Mouse (Mus musculus): ENCODE measurements around the gene Grap. TPM values are rescaled to one million over a fixed set of nuclear protein-coding genes. Genes with fewer than 3 reads are reported as not detected.

Gene Grap
- total RNA-seq, 1 experiment from 2014 or later: 12.3 TPM

- DNase-seq: peak; percentile 83
Observed at GRCm38 (mm10) chr11:61683907-61684731, 31.1 kb downstream of the Grap start, which contains the start of gene Fam83g. TSS of gene Fam83g (plus strand) at chr11:61684091.

DNA sequence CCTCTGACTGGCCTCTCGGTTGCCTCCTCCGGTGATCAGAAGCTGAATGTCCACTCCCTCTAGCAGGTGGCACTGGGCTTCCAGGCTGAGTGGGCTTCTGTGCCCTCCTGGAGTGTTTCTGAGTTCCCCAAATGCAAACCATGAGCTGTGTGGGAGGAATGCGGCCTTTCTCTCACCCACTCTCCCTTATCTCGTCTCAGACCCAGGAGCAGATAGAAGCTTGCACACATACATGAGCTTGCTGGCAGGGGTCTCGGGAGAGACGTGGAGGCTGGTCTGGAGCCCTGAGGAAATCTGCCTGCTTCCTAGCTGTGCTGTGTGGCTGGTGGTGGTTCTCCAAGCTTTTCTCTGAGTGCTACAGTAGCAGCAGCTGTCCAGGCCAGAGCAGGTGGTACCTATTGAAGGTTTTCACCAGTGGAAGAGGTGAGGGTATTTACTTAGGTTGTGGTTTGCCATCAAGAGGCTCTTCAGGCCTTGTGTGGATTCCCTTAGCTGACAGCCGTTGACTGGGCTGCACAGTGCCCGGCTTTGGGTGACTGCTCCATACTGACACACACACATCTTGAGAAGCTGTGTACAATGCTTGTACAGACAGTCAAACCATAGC lies 32.2 kb downstream of the Grap start:
- no peak for DNase-seq

- DNase-seq: no peak
Observed at GRCm38 (mm10) chr11:61686141-61686540, 33.1 kb downstream of the Grap start.

GRCm38 (mm10) chr11:61686906-61687453 lies 33.9 kb downstream of the Grap start:
- no peak for DNase-seq

DNA sequence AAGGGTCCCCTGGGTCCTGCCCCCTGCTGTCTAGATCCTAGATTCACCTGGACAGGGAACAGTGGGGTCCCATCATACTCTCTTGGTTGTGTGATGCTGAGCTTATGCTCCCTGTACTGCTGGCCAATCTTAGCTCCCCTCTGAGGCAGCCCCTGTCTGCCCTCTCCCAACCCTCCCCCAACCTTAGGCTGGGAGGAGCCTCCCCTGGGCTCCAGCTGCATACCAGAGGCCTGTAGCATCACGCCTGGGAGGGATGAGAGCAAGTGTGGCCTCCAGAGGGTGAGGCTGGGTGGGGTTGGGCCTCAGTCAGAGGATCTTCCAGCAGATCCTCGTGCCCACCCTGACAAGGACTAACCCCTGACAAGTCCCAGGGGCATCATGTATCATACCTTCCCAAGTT lies 34.5 kb downstream of the Grap start:
- DNase-seq: no peak

GRCm38 (mm10) chr11:61692996-61693395 lies 39.9 kb downstream of the Grap start:
- no peak for DNase-seq

- no peak for DNase-seq
Observed at GRCm38 (mm10) chr11:61698852-61699251, 45.8 kb downstream of the Grap start.

GRCm38 (mm10) chr11:61699460-61699859 lies 46.4 kb downstream of the Grap start:
- no peak for DNase-seq

DNA sequence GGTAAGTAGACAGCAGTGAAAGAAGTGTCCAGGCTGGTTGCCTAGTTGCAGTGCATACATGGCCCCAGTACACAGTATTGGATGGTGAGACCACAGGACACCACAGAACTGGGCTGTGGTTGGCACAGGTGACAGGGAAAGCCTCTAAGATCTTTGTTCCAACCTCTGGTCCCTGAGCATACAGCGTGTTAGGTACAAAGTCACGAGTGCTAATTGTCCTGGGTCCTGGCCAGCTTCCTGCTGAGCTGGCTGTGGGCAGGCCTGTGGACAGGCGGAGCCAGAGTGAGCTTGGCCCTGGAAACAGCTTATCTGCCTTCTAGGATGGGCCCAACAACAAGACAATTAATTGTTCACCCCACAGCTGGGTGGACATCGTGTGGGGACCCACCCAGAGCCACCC lies 46.9 kb downstream of the Grap start:
- peak; percentile 34 for DNase-seq

DNA sequence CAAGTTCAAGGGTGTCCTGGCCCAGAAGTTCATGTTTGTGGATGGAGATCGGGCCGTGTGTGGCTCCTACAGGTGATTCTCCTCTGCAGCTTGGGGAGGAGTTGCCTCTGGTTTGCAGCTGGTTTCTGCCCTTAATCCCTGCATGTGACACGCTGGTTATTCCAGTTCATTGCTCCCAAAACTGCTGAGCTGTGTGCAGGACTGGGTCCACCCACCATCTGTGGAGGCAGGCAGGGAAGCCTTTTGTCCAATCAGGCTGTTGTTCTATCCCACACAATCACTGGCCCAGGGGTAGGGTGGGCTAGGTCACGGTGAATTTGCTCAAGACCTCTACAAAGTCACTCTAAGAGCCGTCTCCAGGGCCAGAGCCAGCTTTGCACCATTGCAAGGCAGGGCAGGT lies 48.6 kb downstream of the Grap start:
- no peak for DNase-seq

GRCm38 (mm10) chr11:61702494-61702893 lies 49.4 kb downstream of the Grap start:
- DNase-seq: no peak

DNA sequence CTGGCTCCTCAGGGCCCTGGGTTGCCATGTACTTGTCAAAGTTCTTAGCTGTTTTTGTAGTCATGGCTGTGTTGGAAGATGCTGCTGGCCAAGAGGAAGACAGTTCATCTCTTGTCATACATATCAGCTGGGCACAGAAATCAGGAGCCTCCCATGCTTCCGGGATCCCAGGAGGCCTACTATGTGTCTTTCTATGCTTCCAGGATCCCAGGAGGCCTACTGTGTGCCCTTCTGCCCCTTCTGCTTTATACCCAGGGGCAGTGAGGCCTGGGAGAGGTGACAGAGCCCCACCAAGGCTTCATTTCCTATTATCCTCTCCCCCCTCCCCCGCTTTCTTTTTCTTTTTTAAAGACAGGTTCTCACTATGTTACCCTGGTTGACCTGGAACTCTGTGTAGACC lies 52.5 kb downstream of the Grap start:
- DNase-seq: no peak

DNA sequence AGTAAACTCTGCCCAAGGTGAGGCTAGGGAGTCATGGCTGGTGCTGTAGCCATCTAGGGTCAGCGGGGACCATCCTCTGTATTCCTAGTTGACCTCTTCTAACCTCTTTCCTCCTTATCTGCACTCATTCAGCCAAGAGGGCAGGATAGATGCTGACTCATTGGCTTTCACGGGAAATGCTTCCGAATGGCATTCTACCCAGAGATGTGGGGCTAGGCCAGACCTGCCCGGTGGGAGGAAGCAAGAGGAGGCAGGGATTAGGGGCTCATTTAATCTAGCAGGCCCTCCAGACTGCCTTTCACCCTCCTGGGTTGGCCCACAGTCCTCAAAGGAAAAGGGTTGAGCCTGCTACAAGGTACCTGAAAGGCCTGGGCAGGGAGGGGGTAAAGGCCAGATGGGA lies 53.2 kb downstream of the Grap start:
- DNase-seq: no peak

GRCm38 (mm10) chr11:61708928-61709327 lies 55.9 kb downstream of the Grap start:
- no peak for DNase-seq

- peak; percentile 62 for DNase-seq
Observed at GRCm38 (mm10) chr11:61713157-61713855, 60.2 kb downstream of the Grap start.

GRCm38 (mm10) chr11:61714346-61715117 lies 61.5 kb downstream of the Grap start:
- peak; percentile 85 for DNase-seq

- DNase-seq: no peak
Observed at GRCm38 (mm10) chr11:61715130-61715529, 62.1 kb downstream of the Grap start.

GRCm38 (mm10) chr11:61717990-61718389 lies 64.9 kb downstream of the Grap start:
- no peak for DNase-seq

DNA sequence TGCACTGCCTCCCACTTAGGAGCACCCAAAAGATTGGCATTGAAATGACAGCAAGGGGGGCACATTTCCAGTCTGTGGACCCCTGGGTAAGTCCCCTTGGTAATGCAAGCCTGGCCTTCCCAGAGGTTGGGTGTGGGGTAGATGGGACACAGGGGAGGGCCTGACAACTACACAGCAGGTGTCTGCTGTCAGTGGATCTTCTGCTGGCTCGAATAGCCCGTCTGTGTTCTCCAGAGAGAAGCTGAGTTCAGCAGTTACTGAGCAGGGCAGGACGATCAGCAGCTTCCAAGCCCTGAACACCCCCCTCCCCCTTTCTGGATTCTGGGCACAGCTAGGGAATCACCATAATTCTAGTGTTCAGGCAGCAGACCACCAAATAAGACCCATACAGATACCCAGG lies 66.3 kb downstream of the Grap start:
- DNase-seq: no peak

- DNase-seq: no peak
Observed at GRCm38 (mm10) chr11:61719826-61720225, 66.8 kb downstream of the Grap start.

GRCm38 (mm10) chr11:61720636-61721035 lies 67.6 kb downstream of the Grap start, which contains the start of gene Slc5a10:
TSS of gene Slc5a10 (minus strand) at chr11:61720826.
- no peak for DNase-seq

DNA sequence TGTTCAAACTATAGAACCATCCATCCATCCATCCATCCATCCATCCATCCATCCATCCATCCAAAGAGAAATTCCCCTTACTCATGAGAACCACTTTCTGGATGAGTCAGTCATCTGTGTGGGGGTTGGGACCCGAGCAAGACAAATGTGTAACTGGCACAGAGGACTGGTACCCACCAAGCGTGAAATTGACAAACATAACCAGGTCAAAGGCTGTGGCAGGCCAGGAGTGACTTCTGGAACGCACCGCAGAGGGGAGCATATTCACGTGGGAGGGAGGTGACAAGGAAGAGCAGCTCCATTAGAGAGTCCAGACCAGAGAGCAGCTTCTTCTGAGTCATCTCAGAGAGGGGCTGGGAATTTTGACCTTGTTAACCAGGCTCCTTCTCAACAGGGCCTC lies 69.0 kb downstream of the Grap start:
- DNase-seq: no peak

Data from adrenal gland, postnatal 14 days (tissue).